14 mouse cellular contexts compared by ENCODE assay signal in genomic region chr6:72528410-72529151, GRCm38 (mm10). TPM values are rescaled to one million over a fixed set of nuclear protein-coding genes. Genes with fewer than 3 reads are reported as not detected.
DNase-seq lines count a peak whose midpoint lies in the region; ATAC-seq and TF ChIP-seq lines count a peak whose summit lies in the region.
"Had no signal": no experiment of that assay in that cellular context is flagged by ENCODE, and none has a peak within 500 bp of the region (broad histone marks: within the 10 kb centered on the region; RNA-seq: fewer than 3 reads in every experiment).

No protein-coding gene starts in this region.

- TF ChIP-seq POLR2A in heart, adult 2 months (IDR thresholded peaks at IDR 0.05; ENCODE audit: insufficient read depth, low read depth, low read length) = peak; percentile 52; the same call in 1 of the 2 replicates

- H3K4me3 ChIP-seq in heart, adult 2 months = no peak overlapping the region
- H3K4me3 ChIP-seq in liver, postnatal 0 days (ENCODE audit: low read depth, low read length) = no peak overlapping the region
- no peak overlapping the region for H3K4me3 ChIP-seq in liver, embryonic 12.5 days
- H3K4me3 ChIP-seq in stomach, embryonic 14.5 days (ENCODE audit: low read depth, low read length) = no peak overlapping the region
- H3K4me3 ChIP-seq: embryonic facial prominence, embryonic 12.5 days; heart, embryonic 15.5 days; neural tube, embryonic 12.5 days had no signal

- intact Hi-C loops in heart, adult 2 months (cut with DNase I) = loop anchor here (5.0 kb wide), 1 partner anchor 36 kb away; no protein-coding TSS in a partner anchor
- intact Hi-C loops in heart, postnatal 14 days (cut with DNase I) = no loop called here

- no peaks in the 10 kb centered on the region for H3K79me2 ChIP-seq in heart, adult 2 months (replicated peaks; ENCODE audit: control insufficient read depth, insufficient read depth, low read length)

- peak; percentile 98 for TF ChIP-seq EP300 in heart, adult 2 months (IDR thresholded peaks at IDR 0.05; ENCODE audit: insufficient read depth, low read depth, low read length)
- no peak for TF ChIP-seq EP300 in liver, postnatal 0 days (IDR thresholded peaks at IDR 0.05; ENCODE audit: low read depth)

- H3K36me3 ChIP-seq in heart, adult 2 months (ENCODE audit: control insufficient read depth, insufficient read depth, low read length) = no peaks in the 10 kb centered on the region
- no peaks in the 10 kb centered on the region for H3K36me3 ChIP-seq in liver, postnatal 0 days (replicated peaks; ENCODE audit: insufficient read depth, low read length)
- H3K36me3 ChIP-seq in liver, embryonic 12.5 days = no peaks in the 10 kb centered on the region
- H3K36me3 ChIP-seq in stomach, embryonic 14.5 days (ENCODE audit: control insufficient read depth, insufficient read depth, low read length) = no peaks in the 10 kb centered on the region
- H3K36me3 ChIP-seq: embryonic facial prominence, embryonic 12.5 days; heart, embryonic 15.5 days; neural tube, embryonic 12.5 days had no signal

- DNase-seq in heart, adult 2 months = peak; percentile 43 to 56
- DNase-seq in heart, postnatal 14 days = no peak
- DNase-seq in liver, postnatal 0 days = no peak
- DNase-seq in adrenal gland, postnatal 14 days = peak; percentile 81
- no peak for DNase-seq in c-Kit-positive CD71-positive TER-119-positive erythroid progenitor cells, embryonic 14.5 days (ENCODE audit: low spot score)
- DNase-seq: cerebellum, adult 8-10 months; midbrain, embryonic 14.5 days had no signal

- H3K27ac ChIP-seq in heart, adult 2 months = peak overlapping the region; percentile 51
- H3K27ac ChIP-seq in liver, postnatal 0 days (ENCODE audit: low read depth) = no peak overlapping the region
- H3K27ac ChIP-seq in liver, embryonic 12.5 days = no peak overlapping the region
- no peak overlapping the region for H3K27ac ChIP-seq in stomach, embryonic 14.5 days (ENCODE audit: low read length)
- H3K27ac ChIP-seq: embryonic facial prominence, embryonic 12.5 days; heart, embryonic 15.5 days; neural tube, embryonic 12.5 days had no signal

- no peak for TF ChIP-seq CTCF in heart, adult 2 months (IDR thresholded peaks at IDR 0.05)
- no peak for TF ChIP-seq CTCF in liver, postnatal 0 days (IDR thresholded peaks at IDR 0.05; ENCODE audit: low read depth)

- H3K27me3 ChIP-seq in heart, adult 2 months (ENCODE audit: control insufficient read depth, insufficient read depth, low read length) = no peaks in the 10 kb centered on the region
- no peaks in the 10 kb centered on the region for H3K27me3 ChIP-seq in liver, postnatal 0 days (ENCODE audit: insufficient read depth, low read length)
- H3K27me3 ChIP-seq in liver, embryonic 12.5 days (replicated peaks) = no peaks in the 10 kb centered on the region
- no peaks in the 10 kb centered on the region for H3K27me3 ChIP-seq in stomach, embryonic 14.5 days (ENCODE audit: control insufficient read depth, insufficient read depth, low read length)
- H3K27me3 ChIP-seq: embryonic facial prominence, embryonic 12.5 days; heart, embryonic 15.5 days; neural tube, embryonic 12.5 days had no signal

- 50% methylated on average over 10 of the region's 10 CpGs for WGBS in heart, adult 2 months
- WGBS in liver, postnatal 0 days (ENCODE audit: insufficient replicate concordance) = 77% methylated on average over 10 of the region's 10 CpGs
- 67% methylated on average over 10 of the region's 10 CpGs for WGBS in liver, embryonic 12.5 days (ENCODE audit: insufficient replicate concordance)
- WGBS in stomach, embryonic 14.5 days = 77% methylated on average over 10 of the region's 10 CpGs

- ATAC-seq in liver, postnatal 0 days = peak; percentile 40; the same call in 1 of the 2 replicates
- no peak for ATAC-seq in liver, embryonic 12.5 days
- peak; percentile 42; the same call in 1 of the 2 replicates for ATAC-seq in stomach, embryonic 14.5 days (ENCODE audit: insufficient number of reproducible peaks, insufficient read depth, low FRiP score, low read depth)
- no peak for ATAC-seq in erythroblast, adult 5-6 weeks (replicated peaks; ENCODE audit: low FRiP score, poor library complexity, severe bottlenecking)

- H3K4me1 ChIP-seq in heart, adult 2 months (ENCODE audit: control insufficient read depth, insufficient read depth, low read length) = peaks cover 9% of the 10 kb centered on the region
- H3K4me1 ChIP-seq in liver, postnatal 0 days (ENCODE audit: insufficient read depth) = no peaks in the 10 kb centered on the region
- H3K4me1 ChIP-seq in liver, embryonic 12.5 days = no peaks in the 10 kb centered on the region
- H3K4me1 ChIP-seq in stomach, embryonic 14.5 days (ENCODE audit: control insufficient read depth, insufficient read depth, low read length) = 0 out of 2 replicates have a peak, but pooled peaks cover 3% of the 10 kb centered on the region
- H3K4me1 ChIP-seq: heart, embryonic 15.5 days had no signal

- H3K4me2 ChIP-seq in liver, postnatal 0 days (ENCODE audit: low read depth, low read length) = no peak overlapping the region
- no peak overlapping the region for H3K4me2 ChIP-seq in liver, embryonic 12.5 days
- H3K4me2 ChIP-seq in stomach, embryonic 14.5 days (replicated peaks; ENCODE audit: low read depth, low read length) = no peak overlapping the region
- H3K4me2 ChIP-seq: embryonic facial prominence, embryonic 12.5 days; heart, embryonic 15.5 days; liver, embryonic 11.5 days; neural tube, embryonic 12.5 days had no signal

- peak overlapping the region; percentile 7; the same call in 1 of the 2 replicates for H3K9ac ChIP-seq in heart, adult 2 months (ENCODE audit: low read depth, low read length)
- H3K9ac ChIP-seq in liver, postnatal 0 days (replicated peaks) = no peak overlapping the region
- no peak overlapping the region for H3K9ac ChIP-seq in liver, embryonic 12.5 days
- no peak overlapping the region for H3K9ac ChIP-seq in stomach, embryonic 14.5 days (replicated peaks; ENCODE audit: low read depth, low read length)
- H3K9ac ChIP-seq: embryonic facial prominence, embryonic 12.5 days; heart, embryonic 15.5 days; neural tube, embryonic 12.5 days had no signal

- H3K9me3 ChIP-seq in liver, postnatal 0 days (ENCODE audit: low read length) = no peaks in the 10 kb centered on the region
- no peaks in the 10 kb centered on the region for H3K9me3 ChIP-seq in liver, embryonic 12.5 days (replicated peaks)
- H3K9me3 ChIP-seq in stomach, embryonic 14.5 days (ENCODE audit: control insufficient read depth, low read depth, low read length) = no peaks in the 10 kb centered on the region
- H3K9me3 ChIP-seq: embryonic facial prominence, embryonic 12.5 days; heart, embryonic 15.5 days; neural tube, embryonic 12.5 days had no signal

RNA-seq across cellular contexts. Expression of gene Sh2d6, which starts 7.1 kb away (rescaled TPM):
- not detected for total RNA-seq in heart, adult 2 months (2021)
- polyA plus RNA-seq in heart, adult 2 months (2012; rRNA removed) = 0.21 TPM in 1 of 2 replicates, not detected in the other
- under 1 TPM in 1 of 2 experiments, not detected in 1; 0.29 TPM for total RNA-seq in heart, postnatal 14 days (2021)
- not detected in 2 replicates for polyA plus RNA-seq in liver, postnatal 0 days (2015; fragmentation: Nextera tagmentation; extraction: Ambion mirVana)
- polyA plus RNA-seq in liver, embryonic 12.5 days (2016; fragmentation: Nextera tagmentation; extraction: Ambion mirVana) = not detected in 2 replicates
- total RNA-seq in adrenal gland, postnatal 14 days (2021) = 0.49 and 0.52 TPM in 2 replicates
- 0.32 TPM in 1 of 2 replicates, not detected in the other for polyA plus RNA-seq in stomach, embryonic 14.5 days (2014; fragmentation: Nextera tagmentation; extraction: Ambion mirVana)
- total RNA-seq in erythroblast, adult 5-6 weeks (2015; ENCODE audit: low replicate concordance) = not detected in 2 replicates
- not detected in 2 replicates for total RNA-seq in erythroblast, adult 5-6 weeks (2017; ENCODE audit: low replicate concordance)
- polyA plus RNA-seq: embryonic facial prominence, embryonic 12.5 days; heart, embryonic 15.5 days; liver, embryonic 11.5 days had no signal

RNA-seq across cellular contexts. Expression of gene Capg, which starts 15.6 kb away (rescaled TPM):
- 10 to 100 TPM in 1 of 2 experiments, 1 to 10 TPM in 1; 9.5 to 10.8 TPM for total RNA-seq in heart, adult 2 months (2021)
- polyA plus RNA-seq in heart, adult 2 months (2012; rRNA removed) = 12.6 and 16.1 TPM in 2 replicates
- total RNA-seq in heart, postnatal 14 days (2021) = 10 to 100 TPM in 1 of 2 experiments, 1 to 10 TPM in 1; 9.9 to 10.0 TPM
- 20.0 and 22.8 TPM in 2 replicates for polyA plus RNA-seq in liver, postnatal 0 days (2015; fragmentation: Nextera tagmentation; extraction: Ambion mirVana)
- 18.5 and 19.7 TPM in 2 replicates for polyA plus RNA-seq in liver, embryonic 12.5 days (2016; fragmentation: Nextera tagmentation; extraction: Ambion mirVana)
- total RNA-seq in adrenal gland, postnatal 14 days (2021) = 28.8 and 38.2 TPM in 2 replicates
- 82.6 and 85.0 TPM in 2 replicates for polyA plus RNA-seq in stomach, embryonic 14.5 days (2014; fragmentation: Nextera tagmentation; extraction: Ambion mirVana)
- total RNA-seq in erythroblast, adult 5-6 weeks (2015; ENCODE audit: low replicate concordance) = 10.2 and 21.1 TPM in 2 replicates
- total RNA-seq in erythroblast, adult 5-6 weeks (2017; ENCODE audit: low replicate concordance) = 22.2 and 29.0 TPM in 2 replicates

Comparison
In these comparisons a context has a peak if more than half of its experiments do, and no peak if none do; other contexts are left out.
1. DNase-seq: peak in heart, adult 2 months (2 of 2) and adrenal gland, postnatal 14 days (single experiment); none in heart, postnatal 14 days (0 of 2), liver, postnatal 0 days (single experiment) and c-Kit-positive CD71-positive TER-119-positive erythroid progenitor cells, embryonic 14.5 days (single experiment).
2. ATAC-seq: peak in liver, postnatal 0 days (single experiment) and stomach, embryonic 14.5 days (single experiment); none in liver, embryonic 12.5 days (single experiment) and erythroblast, adult 5-6 weeks (single experiment).